Mouse (Mus musculus) heart, embryonic 14.5 days (tissue): ENCODE measurements around the gene Aimp1. TPM values are rescaled to one million over a fixed set of nuclear protein-coding genes. Genes with fewer than 3 reads are reported as not detected.

Experiments used
- ATAC-seq: fragments of 200-750 bp; cut with Nextera tagmentation; 2 replicates; pipeline ENCODE4 v1.8.0; 2017; ENCODE audit warnings: low read depth, moderate TSS enrichment; ENCODE audit not compliant: insufficient number of reproducible peaks, insufficient read depth, low FRiP score
- H3K27ac ChIP-seq, 2 experiments: fragments of 200-500 bp in 1 of 2; fragments of 300-500 bp in 1 of 2; sonication (generic) in 1 of 2; replicated peaks in 1 of 2; 2 replicates each; pipeline ENCODE4 v1.5.1; 2012 to 2014; ENCODE audit warnings: low read depth in 2 of 2, low read length in 2 of 2, control low read depth in 1 of 2, mild to moderate bottlenecking in 1 of 2, mixed read lengths in 1 of 2; ENCODE audit not compliant: control insufficient read depth in 1 of 2, insufficient read depth in 1 of 2
- H3K27me3 ChIP-seq: fragments of 300-500 bp; sonication (generic); 2 replicates; pipeline ENCODE4 v1.6.1; 2014; ENCODE audit warnings: mild to moderate bottlenecking, low read length, control low read depth; ENCODE audit not compliant: control insufficient read depth, insufficient read depth
- H3K36me3 ChIP-seq: fragments of 300-500 bp; sonication (generic); 2 replicates; pipeline ENCODE4 v1.6.1; 2014; ENCODE audit warnings: mild to moderate bottlenecking, control low read depth, low read length, mixed read lengths; ENCODE audit not compliant: control insufficient read depth, insufficient read depth
- H3K4me1 ChIP-seq, 2 experiments: fragments of 200-500 bp in 1 of 2; fragments of 300-500 bp in 1 of 2; sonication (generic) in 1 of 2; 2 replicates each; pipeline ENCODE4 v1.6.1; 2012 to 2014; ENCODE audit warnings: low read length in 2 of 2, control low read depth in 1 of 2, mixed read lengths in 1 of 2; ENCODE audit not compliant: control insufficient read depth in 2 of 2, insufficient read depth in 2 of 2
- H3K4me2 ChIP-seq: fragments of 300-500 bp; sonication (generic); 2 replicates; pipeline ENCODE4 v1.6.1; 2014; ENCODE audit warnings: mild to moderate bottlenecking, low read length
- H3K4me3 ChIP-seq, 2 experiments: fragments of 200-500 bp in 1 of 2; fragments of 300-500 bp in 1 of 2; sonication (generic) in 1 of 2; 2 replicates each; pipeline ENCODE4 v1.5.1; 2012 to 2014; ENCODE audit warnings: low read length in 2 of 2, mild to moderate bottlenecking in 2 of 2, control low read depth in 1 of 2, low read depth in 1 of 2, moderate library complexity in 1 of 2; ENCODE audit not compliant: control insufficient read depth in 1 of 2, insufficient read depth in 1 of 2
- H3K9ac ChIP-seq: fragments of 300-500 bp; sonication (generic); 2 replicates; pipeline ENCODE4 v1.6.1; 2014; ENCODE audit warnings: mild to moderate bottlenecking, low read length
- H3K9me3 ChIP-seq: fragments of 300-500 bp; sonication (generic); 2 replicates; pipeline ENCODE4 v1.6.1; 2016; ENCODE audit warnings: low read length, control low read depth; ENCODE audit not compliant: control insufficient read depth
- WGBS: fragments of 180-500 bp; shearing (Covaris S2); extraction: QIAGEN DNeasy Blood & Tissue Kit; methylation state at CpG from one replicate; pipeline ENCODE4 v1.1.7; 2014; 5-methylcytosine and 5-hydroxymethylcytosine counted together
- polyA plus RNA-seq: library from polyadenylated mRNA; unstranded; fragments of >200 nt; fragmentation: Nextera tagmentation; extraction: Ambion mirVana; gene quantifications from 2 replicates; pipeline ENCODE4 v1.2.1, GENCODE M21; 2014

Gene Aimp1
- polyA plus RNA-seq, 1 experiment from 2014 or later, result 64.9 TPM

DNA sequence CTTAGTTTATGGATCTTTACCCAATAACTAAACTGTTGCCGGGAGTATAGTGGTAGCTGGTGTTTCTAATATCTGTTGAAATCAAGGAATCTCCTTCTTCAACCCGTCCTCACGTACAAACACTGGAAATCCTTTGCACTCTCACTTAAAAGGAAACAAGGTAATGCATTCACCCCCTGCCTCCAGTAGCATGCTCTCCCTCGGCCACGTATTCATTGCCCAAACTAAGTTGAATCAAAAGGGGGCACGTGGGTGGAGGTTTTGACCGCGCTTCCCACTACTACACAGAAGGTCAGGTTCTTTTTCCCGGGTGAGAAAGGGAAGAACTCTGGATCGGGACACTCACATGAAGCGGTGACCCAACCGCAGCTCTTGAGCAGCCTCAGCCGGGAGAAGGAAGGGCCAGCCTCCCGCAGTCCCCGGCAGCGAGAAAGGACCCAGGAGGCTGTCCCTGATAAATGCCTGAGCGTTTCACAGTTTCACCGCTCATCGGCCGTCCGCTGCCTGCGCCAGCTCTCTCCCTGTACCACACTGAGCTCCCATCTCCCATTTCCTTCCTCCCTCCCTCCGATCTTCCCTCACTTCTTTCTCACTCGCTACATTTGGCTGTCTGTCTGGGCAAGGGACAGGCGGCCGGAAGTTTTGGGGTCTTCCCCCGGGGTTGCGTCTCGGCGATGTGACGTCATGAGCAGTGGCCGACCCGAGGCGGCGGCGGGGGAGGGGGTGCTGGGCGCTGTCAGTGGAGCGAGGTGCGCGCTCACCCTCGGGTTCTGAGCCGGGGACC lies 531 bp downstream of the Aimp1 start, which contains the start of gene Tbck:
Tbck (plus strand) TSS at position 698 of the 784 bp plus-strand sequence.
- peaks cover 16% of the 10 kb centered on the region for H3K36me3 ChIP-seq
- H3K27ac ChIP-seq, result peak within 1 kb of the TSS; percentile 94 to 98
- H3K9me3 ChIP-seq, result no peaks in the 10 kb centered on the region
- no peaks in the 10 kb centered on the region for H3K27me3 ChIP-seq
- H3K4me3 ChIP-seq, result peak within 1 kb of the TSS; percentile 77 to 97
- peak; percentile 94 for ATAC-seq
- H3K4me2 ChIP-seq, result peak within 1 kb of the TSS; percentile 65
- H3K4me1 ChIP-seq, result peaks cover 2 to 18% of the 10 kb centered on the region in 2 experiments
- under 1% methylated on average over 41 of the region's 42 CpGs for WGBS
- H3K9ac ChIP-seq, result peak within 1 kb of the TSS; percentile 90

DNA sequence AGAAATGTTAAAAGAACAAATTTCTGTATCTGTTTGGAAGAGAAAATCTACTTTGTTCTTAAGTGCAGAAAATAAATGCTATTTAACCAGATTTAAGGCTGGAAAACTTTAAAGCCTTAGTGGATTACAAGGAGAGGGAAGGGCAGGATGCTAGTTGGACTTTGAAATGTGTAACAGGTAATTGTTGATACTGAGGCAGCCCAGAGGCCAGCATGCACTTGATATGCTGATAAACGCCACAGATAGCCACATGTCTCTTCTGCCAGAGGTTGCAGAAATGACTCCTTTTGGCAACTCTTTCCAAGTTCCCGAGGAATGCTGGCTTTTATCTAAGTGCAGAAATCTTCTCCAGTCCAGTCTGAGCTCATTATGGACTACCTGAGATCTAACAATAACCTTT lies 6.7 kb downstream of the Aimp1 start:
- Histone ChIP-seq H3K36me3 (peaks cover 37% of the 10 kb centered on the region), H3K4me1 (peaks cover 0 to 3% of the 10 kb centered on the region in 2 experiments; a peak in 2 of 4 replicates), H3K9ac (no peak overlapping the region), H3K27ac (no peak overlapping the region), H3K27me3 (no peaks in the 10 kb centered on the region), H3K4me2 (no peak overlapping the region), H3K4me3 (no peak overlapping the region), H3K9me3 (no peaks in the 10 kb centered on the region)
- no peak for ATAC-seq
- 70% methylated on average over 2 of the region's 2 CpGs for WGBS

DNA sequence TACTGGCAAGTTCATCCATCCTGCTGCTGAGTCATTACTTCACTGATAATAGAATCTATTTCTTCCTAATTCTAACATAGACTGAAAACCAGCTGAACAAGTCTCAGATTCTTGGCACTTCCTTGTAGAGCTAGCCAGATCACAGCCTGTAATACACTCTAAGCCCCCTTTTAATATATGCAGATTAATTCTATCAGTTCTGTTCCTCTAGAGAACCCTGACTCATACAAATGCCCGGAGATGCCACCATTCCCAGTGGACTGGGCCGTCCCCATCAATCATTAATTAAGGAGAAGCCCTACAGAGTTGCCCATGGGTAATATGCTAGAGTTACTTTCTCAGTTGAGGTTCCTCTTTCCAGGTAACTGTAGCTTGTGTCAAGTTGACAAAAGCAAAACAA lies 28.2 kb downstream of the Aimp1 start:
- H3K9me3 ChIP-seq, result no peaks in the 10 kb centered on the region
- no peak overlapping the region for H3K4me2 ChIP-seq
- no peaks in the 10 kb centered on the region for H3K4me1 ChIP-seq
- H3K27ac ChIP-seq, result no peak overlapping the region
- no peak overlapping the region for H3K9ac ChIP-seq
- H3K27me3 ChIP-seq, result no peaks in the 10 kb centered on the region
- ATAC-seq, result no peak
- H3K4me3 ChIP-seq, result no peak overlapping the region
- H3K36me3 ChIP-seq, result peaks cover 27% of the 10 kb centered on the region
- WGBS, result 92% methylated on average over 2 of the region's 2 CpGs

DNA sequence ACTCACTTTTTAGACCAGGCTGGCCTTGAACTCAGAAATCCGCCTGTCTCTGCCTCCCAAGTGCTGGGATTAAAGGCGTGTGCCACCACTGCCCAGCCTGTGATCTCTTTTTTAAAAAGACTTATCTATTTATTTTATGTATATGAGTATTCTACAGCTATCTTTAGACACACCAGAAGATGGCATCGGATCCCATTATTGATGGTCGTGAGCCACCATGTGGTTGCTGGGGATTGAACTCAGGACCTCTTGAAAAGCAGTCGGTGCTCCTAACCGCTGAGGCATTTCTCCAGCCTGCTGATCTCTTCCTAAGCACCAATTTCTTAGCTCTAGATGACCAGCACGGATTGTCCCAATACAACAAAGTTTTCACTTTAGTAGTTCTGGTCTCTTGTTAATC lies 30.2 kb downstream of the Aimp1 start:
- Histone ChIP-seq H3K4me2 (no peak overlapping the region), H3K9me3 (no peaks in the 10 kb centered on the region), H3K27ac (no peak overlapping the region), H3K36me3 (peaks cover 7% of the 10 kb centered on the region), H3K9ac (no peak overlapping the region), H3K27me3 (no peaks in the 10 kb centered on the region), H3K4me1 (no peaks in the 10 kb centered on the region), H3K4me3 (no peak overlapping the region)
- ATAC-seq, result no peak
- WGBS, result 87% methylated on average over 7 of the region's 7 CpGs

DNA sequence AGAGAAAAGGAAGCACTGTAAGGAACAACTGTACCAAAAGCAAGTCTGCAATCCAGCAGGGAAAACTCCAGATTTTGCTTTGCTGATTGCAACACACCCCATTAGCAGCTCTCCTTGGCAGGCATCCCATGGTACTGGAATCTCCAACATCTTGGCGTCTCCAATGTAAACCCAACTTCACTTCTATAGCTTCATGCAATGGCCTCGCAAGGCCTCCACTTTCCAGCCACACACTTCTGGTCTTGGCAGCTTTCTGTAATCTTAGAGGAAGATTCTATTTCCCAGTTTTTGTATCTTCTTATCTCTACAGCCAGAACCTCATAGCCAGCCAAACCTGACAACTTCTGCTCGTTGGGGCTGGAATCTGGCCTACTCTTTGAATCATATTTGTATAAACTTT lies 32.4 kb downstream of the Aimp1 start:
- 70% methylated on average over 3 of the region's 3 CpGs for WGBS
- Histone ChIP-seq H3K4me3 (no peak overlapping the region), H3K27me3 (no peaks in the 10 kb centered on the region), H3K9me3 (no peaks in the 10 kb centered on the region), H3K9ac (no peak overlapping the region), H3K4me2 (no peak overlapping the region), H3K4me1 (no peaks in the 10 kb centered on the region), H3K27ac (no peak overlapping the region), H3K36me3 (no peaks in the 10 kb centered on the region)
- ATAC-seq, result no peak

DNA sequence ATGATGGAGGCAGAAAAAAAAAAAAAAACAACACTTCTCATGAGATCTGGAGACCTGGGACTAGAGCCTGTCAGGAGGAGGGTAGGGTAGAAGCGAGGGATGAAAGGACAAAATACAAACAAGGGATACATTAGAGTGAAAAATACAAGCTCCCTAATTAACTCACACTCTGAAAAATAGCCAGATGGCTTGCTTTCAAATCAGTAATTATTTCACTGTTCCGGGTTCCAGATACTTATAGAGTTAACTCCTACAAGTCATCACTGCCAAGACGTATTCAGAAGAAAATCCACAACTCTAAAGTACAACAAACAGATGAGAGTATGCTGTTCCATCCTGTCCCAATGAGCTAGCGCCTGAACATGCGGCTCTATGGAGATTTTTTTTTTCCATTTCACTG lies 34.0 kb downstream of the Aimp1 start:
- H3K36me3 ChIP-seq, result no peaks in the 10 kb centered on the region
- no peaks in the 10 kb centered on the region for H3K27me3 ChIP-seq

DNA sequence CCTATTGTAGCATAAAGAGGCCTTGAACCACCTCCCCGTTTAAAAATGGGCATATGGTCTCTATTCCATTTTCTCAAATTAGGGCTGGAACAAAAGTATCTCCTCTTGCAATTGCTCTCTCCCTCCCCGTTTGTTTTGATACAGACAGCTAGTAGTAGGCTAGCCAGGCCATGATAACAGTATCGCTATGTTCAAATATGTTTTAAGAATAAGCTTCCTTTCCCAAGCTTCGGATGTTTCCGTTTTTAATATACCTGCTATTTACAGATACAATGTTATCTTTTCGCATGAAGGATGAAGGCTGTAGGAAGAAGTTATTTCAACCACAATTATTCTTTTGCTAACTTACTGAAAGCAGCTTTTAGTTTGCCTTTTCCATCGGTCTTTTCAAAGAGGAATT lies 34.8 kb downstream of the Aimp1 start:
- H3K4me1 ChIP-seq, result no peaks in the 10 kb centered on the region
- H3K27ac ChIP-seq, result no peak overlapping the region
- ATAC-seq, result no peak
- H3K9ac ChIP-seq, result no peak overlapping the region
- no peak overlapping the region for H3K4me2 ChIP-seq
- no peaks in the 10 kb centered on the region for H3K36me3 ChIP-seq
- H3K4me3 ChIP-seq, result no peak overlapping the region
- WGBS, result 76% methylated on average over 7 of the region's 7 CpGs
- H3K27me3 ChIP-seq, result no peaks in the 10 kb centered on the region
- H3K9me3 ChIP-seq, result no peaks in the 10 kb centered on the region

More for the DNA sequence above, 34.0 kb downstream of the Aimp1 start:
- no peak for ATAC-seq
- 75% methylated on average over 5 of the region's 5 CpGs for WGBS
- no peaks in the 10 kb centered on the region for H3K9me3 ChIP-seq
- no peak overlapping the region for H3K9ac ChIP-seq
- no peak overlapping the region for H3K4me3 ChIP-seq
- H3K4me2 ChIP-seq, result no peak overlapping the region
- no peak overlapping the region for H3K27ac ChIP-seq
- no peaks in the 10 kb centered on the region for H3K4me1 ChIP-seq

DNA sequence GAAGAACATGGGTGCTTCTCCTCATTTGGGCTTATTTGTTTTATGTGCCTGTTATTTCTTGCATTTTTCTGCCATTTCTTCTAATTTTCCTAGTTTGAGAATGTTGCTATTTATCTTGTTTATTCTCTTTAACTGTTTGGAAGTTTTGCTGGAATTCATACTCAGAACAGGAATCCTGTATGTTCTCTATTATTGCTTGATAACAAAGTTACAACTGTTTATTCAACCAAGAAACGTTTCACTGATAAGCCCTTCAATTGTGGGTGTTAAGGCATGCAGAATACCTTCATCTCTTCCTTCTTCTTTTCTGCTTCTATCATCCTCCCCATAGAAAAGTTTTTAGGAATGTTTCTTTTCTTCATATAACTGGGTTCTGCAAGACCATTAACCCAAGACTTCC lies 37.4 kb downstream of the Aimp1 start:
- Histone ChIP-seq H3K4me3 (no peak overlapping the region), H3K27me3 (no peaks in the 10 kb centered on the region), H3K4me2 (no peak overlapping the region), H3K27ac (no peak overlapping the region), H3K9me3 (no peaks in the 10 kb centered on the region), H3K9ac (no peak overlapping the region), H3K36me3 (no peaks in the 10 kb centered on the region), H3K4me1 (no peaks in the 10 kb centered on the region)
- 23% methylated on average over 1 of the region's 1 CpGs for WGBS
- ATAC-seq, result no peak
